Mouse (Mus musculus): Measurements from ENCODE around the gene Slc44a5.

Slc44a5 gene

GRCm38 (mm10) chr3:153973171-153973948 lies at the start of gene Slc44a5:
Gene Slc44a5, plus strand, starts transcription at chr3:153973436.
- DNase-seq (ENCODE audit: low spot score in 2 of 2): peak in 1 of 2 experiments; percentile 60

- DNase-seq (ENCODE audit: low spot score in 2 of 2): no peak
Observed at GRCm38 (mm10) chr3:153926333-153926732, 46.9 kb upstream of the Slc44a5 start.

DNA sequence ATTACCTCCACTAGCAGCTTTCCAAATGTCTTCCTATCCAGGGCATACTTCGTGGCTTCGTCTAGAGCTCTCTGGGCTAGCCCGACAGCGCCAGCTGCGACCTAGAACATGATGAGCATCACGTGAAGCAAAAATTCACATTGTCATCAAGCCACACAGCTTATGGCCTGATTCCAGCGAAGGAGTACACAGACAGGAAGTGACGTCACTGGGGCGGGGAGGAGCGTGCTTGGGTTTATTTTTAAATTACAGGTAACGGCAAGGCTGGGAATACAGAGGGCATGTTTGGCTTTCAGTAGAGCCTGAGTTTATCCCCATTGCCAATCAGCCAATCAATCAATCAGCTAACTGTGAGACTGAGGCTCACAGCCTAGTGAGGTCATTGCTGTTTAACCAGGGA lies 43.7 kb upstream of the Slc44a5 start:
- DNase-seq (ENCODE audit: low spot score in 2 of 2): no peak

DNA sequence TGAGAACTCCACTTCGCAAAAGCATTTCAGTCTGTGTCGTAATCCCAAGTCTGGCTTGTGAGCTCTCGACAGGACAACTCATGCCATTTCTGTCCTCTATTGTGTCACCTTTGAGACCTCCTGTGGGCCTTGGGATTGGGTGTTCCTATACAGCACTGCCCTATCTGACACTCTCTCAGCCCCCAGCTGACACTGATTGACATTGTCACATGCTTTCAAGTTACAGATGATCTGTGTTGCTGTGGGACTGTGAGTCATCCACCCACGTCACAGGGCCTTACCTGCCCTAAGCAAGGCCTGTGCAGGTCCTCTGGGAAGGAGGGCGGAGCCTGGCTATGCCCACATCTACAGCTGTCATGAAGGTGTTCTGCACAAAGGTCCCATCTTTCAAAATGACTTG lies 40.8 kb upstream of the Slc44a5 start:
- no peak for DNase-seq (ENCODE audit: low spot score in 2 of 2)

- DNase-seq (ENCODE audit: low spot score in 2 of 2): no peak
Observed at GRCm38 (mm10) chr3:153935878-153936277, 37.4 kb upstream of the Slc44a5 start.

DNA sequence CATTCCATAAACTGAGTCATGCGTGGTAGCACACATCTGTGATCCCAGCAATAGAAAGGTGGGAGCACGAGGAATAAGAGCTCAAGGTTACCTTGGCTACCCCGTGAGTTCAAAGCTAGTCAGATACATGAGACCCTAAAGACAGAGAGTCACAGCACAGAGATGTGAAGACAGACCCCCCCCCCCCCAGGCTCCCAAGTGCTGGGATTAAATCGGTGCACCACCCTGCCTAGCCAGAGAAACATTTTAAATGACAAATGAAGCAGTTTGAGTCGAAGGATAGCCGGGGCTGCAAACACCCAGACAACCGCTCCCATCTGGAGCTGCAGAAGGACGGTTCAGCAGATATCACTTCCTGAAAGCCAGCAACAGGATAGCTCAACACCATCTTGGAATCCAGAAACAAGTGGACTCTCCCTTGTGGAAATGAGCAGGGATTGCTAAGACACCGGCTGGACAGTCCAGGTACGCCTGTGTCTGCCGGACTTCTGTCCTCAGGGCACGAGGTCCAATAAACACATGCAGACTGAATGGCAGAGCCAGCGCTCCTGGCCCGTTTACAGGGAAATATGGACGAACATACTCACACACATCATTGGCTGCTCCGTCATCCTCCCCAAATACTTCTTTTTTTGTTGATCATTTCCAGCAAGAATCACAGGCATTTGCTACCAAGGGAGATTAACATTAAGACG lies 36.0 kb upstream of the Slc44a5 start:
- DNase-seq (ENCODE audit: low spot score in 2 of 2): no peak

DNA sequence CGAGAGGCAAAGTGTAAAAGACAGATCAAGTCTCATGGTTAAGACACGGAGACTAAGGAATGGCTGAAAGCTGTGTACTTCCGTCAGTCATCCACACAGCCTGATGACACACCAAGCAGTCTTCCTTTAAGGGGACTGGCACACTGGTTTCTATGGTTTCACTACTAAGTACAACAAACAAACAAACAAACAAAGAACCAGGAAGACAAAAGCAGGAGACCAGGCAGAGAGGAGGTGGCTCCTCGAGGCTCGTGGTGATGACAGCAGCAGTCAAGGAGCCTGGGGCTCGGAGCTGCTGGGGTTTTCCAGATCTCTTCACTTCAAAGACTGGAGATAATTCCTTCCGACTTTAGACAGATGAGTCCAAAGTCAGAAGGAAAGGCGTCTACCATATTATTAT lies 33.2 kb upstream of the Slc44a5 start:
- no peak for DNase-seq (ENCODE audit: low spot score in 2 of 2)

- DNase-seq (ENCODE audit: low spot score in 2 of 2): no peak
Observed at GRCm38 (mm10) chr3:153940486-153940885, 32.8 kb upstream of the Slc44a5 start.

- no peak for DNase-seq (ENCODE audit: low spot score in 2 of 2)
Observed at GRCm38 (mm10) chr3:153941613-153942012, 31.6 kb upstream of the Slc44a5 start.

- no peak for DNase-seq (ENCODE audit: low spot score in 2 of 2)
Observed at GRCm38 (mm10) chr3:153943003-153943640, 30.1 kb upstream of the Slc44a5 start.

GRCm38 (mm10) chr3:153943901-153944334 lies 29.3 kb upstream of the Slc44a5 start:
- DNase-seq (ENCODE audit: low spot score in 2 of 2): no peak

DNA sequence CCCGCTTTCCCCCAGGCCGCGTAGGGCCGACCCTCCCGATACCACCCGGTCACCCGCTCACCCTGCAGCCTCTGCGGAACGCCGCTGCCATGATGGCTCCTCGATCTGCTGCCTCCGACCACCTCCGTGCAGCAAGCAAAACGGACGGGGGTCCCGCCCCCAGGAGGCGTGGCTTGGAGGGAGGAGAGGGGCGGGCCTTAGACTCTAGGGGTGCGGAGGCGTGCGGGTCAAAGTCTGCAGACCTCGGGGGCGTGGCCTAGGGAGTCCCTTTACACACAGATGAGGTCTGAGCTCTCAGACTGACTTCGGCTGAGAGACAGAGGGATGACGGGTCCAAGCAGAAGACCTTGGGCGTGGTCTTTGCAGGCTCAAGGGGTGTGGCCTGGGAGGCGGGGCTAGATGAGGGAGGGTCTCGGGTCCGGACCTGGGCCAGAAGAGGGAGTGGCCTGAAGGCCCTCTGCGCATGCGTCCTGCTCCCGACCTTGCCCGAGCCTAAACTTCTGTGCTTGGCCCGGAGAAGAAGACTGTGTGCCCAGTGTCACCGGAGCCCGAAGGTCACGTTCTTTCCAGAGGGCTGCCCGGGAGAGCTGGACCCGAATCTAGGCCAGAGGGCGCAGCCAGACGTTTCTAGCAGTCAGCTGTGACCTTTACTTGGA lies 28.8 kb upstream of the Slc44a5 start, which contains the start of gene Acadm:
Gene Acadm (minus strand): TSS at position 298 of the 656 bp plus-strand sequence.
- peak; percentile 84 to 95 for DNase-seq (ENCODE audit: low spot score in 2 of 2)

DNA sequence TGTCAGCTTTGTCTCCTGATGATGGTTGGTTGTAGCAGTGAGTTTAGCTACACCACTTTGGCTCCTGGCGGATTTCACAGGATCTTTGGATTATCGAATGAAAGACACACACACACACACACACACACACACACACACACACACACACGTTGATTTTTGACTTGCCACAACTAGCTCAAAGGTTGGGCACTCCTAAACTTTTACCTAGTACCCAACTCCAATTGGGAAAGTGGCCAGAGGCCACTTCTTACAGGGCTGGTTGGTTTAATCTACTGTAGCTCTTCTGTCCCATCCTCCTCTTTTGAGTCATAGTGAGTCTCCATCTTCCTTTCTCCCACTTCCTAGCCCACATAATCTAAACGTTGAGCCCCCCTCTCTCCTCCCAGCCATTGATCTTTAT lies 26.0 kb upstream of the Slc44a5 start:
- DNase-seq (ENCODE audit: low spot score in 2 of 2): no peak

GRCm38 (mm10) chr3:153948176-153948575 lies 25.1 kb upstream of the Slc44a5 start:
- no peak for DNase-seq (ENCODE audit: low spot score in 2 of 2)

DNA sequence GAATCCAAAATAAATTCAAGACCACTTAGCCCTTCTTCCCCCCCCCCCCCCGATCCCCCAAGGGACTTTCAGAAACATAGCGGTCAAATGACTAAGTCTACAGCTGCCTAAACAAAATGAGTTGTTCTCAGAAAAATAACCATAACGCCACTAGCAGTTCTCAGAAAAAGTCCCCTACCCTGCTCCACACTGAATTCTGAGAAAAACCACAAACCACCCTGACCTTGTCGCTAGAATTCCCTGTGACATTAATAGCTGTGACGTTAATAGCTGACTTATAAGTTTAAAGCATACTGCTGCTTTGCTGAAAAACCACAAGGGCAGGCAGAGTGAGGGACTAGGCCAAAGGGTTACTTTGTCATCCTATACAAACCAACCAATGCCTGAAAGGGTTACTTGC lies 15.3 kb upstream of the Slc44a5 start:
- DNase-seq (ENCODE audit: low spot score in 2 of 2): no peak

DNA sequence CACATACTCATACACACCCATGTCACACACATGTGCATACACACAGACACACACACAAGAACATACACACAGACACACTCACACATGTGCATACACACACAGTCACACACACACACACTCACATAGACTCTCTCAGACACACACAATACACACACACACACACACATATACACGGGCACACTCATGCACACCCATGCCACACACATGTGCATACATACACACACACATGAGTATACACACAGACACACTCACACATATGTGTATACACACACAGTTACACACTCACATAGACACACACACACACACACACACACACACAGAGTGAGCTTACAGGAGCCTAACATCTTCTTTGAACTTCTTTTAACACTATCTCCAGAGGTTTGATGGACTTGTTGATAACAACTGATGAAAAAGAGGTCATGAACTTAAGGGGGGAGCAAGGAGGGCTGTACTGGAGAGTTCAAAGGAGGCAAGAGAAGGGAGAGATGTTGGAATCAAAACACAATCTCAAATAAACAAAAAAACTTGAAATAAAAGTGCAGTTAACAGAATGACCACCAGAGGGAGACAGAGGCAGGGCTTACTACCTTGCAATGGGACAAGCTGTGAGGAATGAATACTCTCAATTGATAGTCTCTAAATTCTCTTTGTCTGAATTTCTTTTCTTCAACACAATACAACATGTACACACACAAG lies 14.1 kb upstream of the Slc44a5 start:
- peak in 1 of 2 experiments; percentile 21 for DNase-seq (ENCODE audit: low spot score in 2 of 2)

- DNase-seq (ENCODE audit: low spot score in 2 of 2): no peak
Observed at GRCm38 (mm10) chr3:153959731-153960207, 13.5 kb upstream of the Slc44a5 start.

GRCm38 (mm10) chr3:153960884-153961283 lies 12.4 kb upstream of the Slc44a5 start:
- no peak for DNase-seq (ENCODE audit: low spot score in 2 of 2)

DNA sequence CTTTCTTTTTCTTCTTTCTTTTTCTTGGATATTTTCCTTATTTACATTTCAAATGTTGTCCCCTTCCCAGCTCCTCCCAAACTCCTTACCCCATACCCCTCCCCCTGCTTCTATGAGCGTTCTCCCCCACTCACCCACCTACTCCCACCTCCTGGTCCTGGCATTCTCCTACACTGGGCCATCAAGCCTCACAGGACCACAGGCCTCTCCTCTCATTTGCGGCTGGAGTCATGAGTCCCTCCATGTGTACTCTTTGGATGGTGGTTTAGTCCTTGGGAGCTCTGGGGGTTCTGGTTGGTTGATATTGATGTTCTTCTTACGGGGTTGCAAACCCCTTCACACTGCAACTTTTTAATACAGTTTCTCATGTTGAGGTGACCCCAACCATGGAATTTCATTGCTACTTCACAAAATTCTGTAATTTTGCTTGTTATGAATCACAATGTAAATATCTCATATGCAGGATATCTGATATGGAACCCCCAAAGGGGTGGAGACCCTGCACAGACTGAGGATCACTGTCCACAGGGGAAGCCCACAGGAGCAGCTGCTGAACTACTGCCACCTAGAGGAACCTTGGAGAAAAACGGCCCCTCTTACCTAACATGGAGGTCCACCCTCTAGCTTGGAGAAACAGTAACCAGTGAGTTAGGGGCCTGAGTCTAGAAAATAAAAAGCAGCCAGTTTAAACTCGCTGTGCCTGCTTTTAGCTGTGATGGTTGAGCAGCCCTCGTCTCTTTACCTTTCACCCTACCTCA lies 11.4 kb upstream of the Slc44a5 start:
- no peak for DNase-seq (ENCODE audit: low spot score in 2 of 2)

DNA sequence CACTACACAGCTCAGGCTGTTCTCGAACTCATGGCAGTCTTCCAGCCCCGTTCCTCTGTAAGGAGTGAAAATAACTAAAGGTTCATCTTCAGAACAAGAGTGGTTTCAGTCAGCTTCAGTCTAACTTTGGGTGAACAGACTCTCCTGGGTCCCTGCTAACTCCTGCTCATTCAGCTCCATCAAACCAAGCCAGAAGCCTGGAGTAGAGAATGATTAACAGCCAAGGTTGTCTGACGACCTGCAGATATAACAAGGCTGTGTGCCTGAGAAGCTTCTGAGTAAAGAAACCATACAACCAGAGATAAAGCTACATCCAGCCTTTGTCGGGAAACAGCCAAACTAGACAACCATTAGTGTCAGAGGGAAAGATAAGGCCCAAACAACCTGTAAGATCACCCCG lies 5.8 kb upstream of the Slc44a5 start:
- no peak for DNase-seq (ENCODE audit: low spot score in 2 of 2)

Measured in cerebellum, postnatal 4 days (tissue).